25 mouse cellular contexts compared by ENCODE assay signal in the genomic region with DNA sequence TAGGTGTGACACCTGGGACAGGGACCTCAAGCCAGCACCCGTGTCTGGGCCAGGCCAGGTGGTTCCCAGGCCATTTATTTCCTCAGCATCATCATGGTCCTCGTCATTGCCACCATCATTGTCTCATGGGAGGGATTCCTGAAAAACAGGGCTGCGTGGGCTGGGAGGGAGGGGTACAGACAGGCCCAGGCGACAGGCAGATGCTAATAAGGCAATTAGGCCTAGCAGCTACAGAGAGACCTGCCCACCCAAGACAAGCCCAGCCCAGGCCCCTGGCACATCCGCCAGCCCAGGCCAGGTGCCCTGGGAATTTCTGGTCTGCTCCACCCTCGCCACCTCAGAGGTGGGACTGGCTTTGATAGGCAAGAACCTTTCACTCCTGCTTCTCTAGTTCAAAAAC. TPM values are rescaled to one million over a fixed set of nuclear protein-coding genes. Genes with fewer than 3 reads are reported as not detected.
DNase-seq lines count a peak whose midpoint lies in the region; ATAC-seq lines count a peak whose summit lies in the region.
"Had no signal": no experiment of that assay in that cellular context is flagged by ENCODE, and none has a peak within 500 bp of the region (broad histone marks: within the 10 kb centered on the region; RNA-seq: fewer than 3 reads in every experiment).

No protein-coding gene starts in this region.

- H3K9me3 ChIP-seq in hindbrain, embryonic 10.5 days, result no peaks in the 10 kb centered on the region
- no peaks in the 10 kb centered on the region for H3K9me3 ChIP-seq in hindbrain, embryonic 14.5 days (ENCODE audit: control insufficient read depth, low read length)
- H3K9me3 ChIP-seq in embryonic facial prominence, embryonic 13.5 days, result no peaks in the 10 kb centered on the region
- H3K9me3 ChIP-seq in limb, embryonic 11.5 days (ENCODE audit: control insufficient read depth, low read length), result no peaks in the 10 kb centered on the region
- no peaks in the 10 kb centered on the region for H3K9me3 ChIP-seq in stomach, embryonic 16.5 days (replicated peaks; ENCODE audit: control insufficient read depth, low read length)
- H3K9me3 ChIP-seq: heart, embryonic 13.5 days; kidney, embryonic 15.5 days; liver, embryonic 15.5 days; midbrain, embryonic 12.5 days; neural tube, embryonic 13.5 days; stomach, embryonic 15.5 days had no signal

- no peak overlapping the region for H3K4me3 ChIP-seq in hindbrain, embryonic 10.5 days
- H3K4me3 ChIP-seq in hindbrain, embryonic 14.5 days (replicated peaks; ENCODE audit: low read length), result no peak overlapping the region
- no peak overlapping the region for H3K4me3 ChIP-seq in embryonic facial prominence, embryonic 13.5 days
- no peak overlapping the region for H3K4me3 ChIP-seq in limb, embryonic 11.5 days (ENCODE audit: low read depth, low read length)
- H3K4me3 ChIP-seq in stomach, embryonic 16.5 days (replicated peaks; ENCODE audit: low read length), result no peak overlapping the region
- H3K4me3 ChIP-seq: heart, adult 2 months; heart, embryonic 13.5 days; kidney, embryonic 15.5 days; liver, embryonic 15.5 days; midbrain, embryonic 12.5 days; neural tube, embryonic 13.5 days; stomach, embryonic 15.5 days had no signal

- no peak for ATAC-seq in hindbrain, embryonic 14.5 days (ENCODE audit: low FRiP score)
- no peak for ATAC-seq in embryonic facial prominence, embryonic 13.5 days (ENCODE audit: insufficient number of reproducible peaks, insufficient read depth, low FRiP score, low TSS enrichment, low read depth)
- no peak for ATAC-seq in limb, embryonic 11.5 days (ENCODE audit: insufficient number of reproducible peaks, low FRiP score, low TSS enrichment, low read depth)
- no peak for ATAC-seq in stomach, embryonic 16.5 days (ENCODE audit: insufficient read depth, low FRiP score)
- ATAC-seq: CD4-positive, CD25-positive, alpha-beta regulatory T cell, adult 4 months had no signal

- WGBS in hindbrain, embryonic 10.5 days, result 70% methylated on average over 6 of the region's 6 CpGs
- 49% methylated on average over 6 of the region's 6 CpGs for WGBS in hindbrain, embryonic 14.5 days
- 59% methylated on average over 6 of the region's 6 CpGs for WGBS in embryonic facial prominence, embryonic 13.5 days
- WGBS in limb, embryonic 11.5 days, result 47% methylated on average over 6 of the region's 6 CpGs
- WGBS in stomach, embryonic 16.5 days, result 52% methylated on average over 6 of the region's 6 CpGs

- peak overlapping the region; percentile 46; the same call in 1 of the 2 replicates for H3K27ac ChIP-seq in hindbrain, embryonic 10.5 days
- H3K27ac ChIP-seq in hindbrain, embryonic 14.5 days, result no peak overlapping the region
- peak overlapping the region; percentile 98 for H3K27ac ChIP-seq in embryonic facial prominence, embryonic 13.5 days
- H3K27ac ChIP-seq in limb, embryonic 11.5 days (replicated peaks; ENCODE audit: low read depth, low read length), result peak overlapping the region; percentile 98
- peak overlapping the region; percentile 10; the same call in 1 of the 2 replicates for H3K27ac ChIP-seq in stomach, embryonic 16.5 days (ENCODE audit: low read length)
- H3K27ac ChIP-seq: heart, adult 2 months; heart, embryonic 13.5 days; kidney, embryonic 15.5 days; liver, embryonic 15.5 days; midbrain, embryonic 12.5 days; neural tube, embryonic 13.5 days; stomach, embryonic 15.5 days had no signal

- H3K36me3 ChIP-seq in hindbrain, embryonic 10.5 days, result no peaks in the 10 kb centered on the region
- H3K36me3 ChIP-seq in hindbrain, embryonic 14.5 days (replicated peaks; ENCODE audit: control insufficient read depth, insufficient read depth), result no peaks in the 10 kb centered on the region
- H3K36me3 ChIP-seq in embryonic facial prominence, embryonic 13.5 days, result no peaks in the 10 kb centered on the region
- no peaks in the 10 kb centered on the region for H3K36me3 ChIP-seq in limb, embryonic 11.5 days (ENCODE audit: control insufficient read depth, insufficient read depth, low read length)
- H3K36me3 ChIP-seq in stomach, embryonic 16.5 days (ENCODE audit: control insufficient read depth, insufficient read depth, low read length), result no peaks in the 10 kb centered on the region
- H3K36me3 ChIP-seq: heart, embryonic 13.5 days; kidney, embryonic 15.5 days; liver, embryonic 15.5 days; midbrain, embryonic 12.5 days; neural tube, embryonic 13.5 days; stomach, embryonic 15.5 days had no signal

- no peak overlapping the region for H3K4me2 ChIP-seq in hindbrain, embryonic 14.5 days (replicated peaks)
- no peak overlapping the region for H3K4me2 ChIP-seq in embryonic facial prominence, embryonic 13.5 days
- H3K4me2 ChIP-seq in limb, embryonic 11.5 days (ENCODE audit: low read depth, severe bottlenecking), result no peak overlapping the region
- no peak overlapping the region for H3K4me2 ChIP-seq in stomach, embryonic 16.5 days (ENCODE audit: low read depth, low read length)
- H3K4me2 ChIP-seq: heart, embryonic 13.5 days; kidney, embryonic 15.5 days; liver, embryonic 15.5 days; lung, embryonic 14.5 days; midbrain, embryonic 12.5 days; neural tube, embryonic 13.5 days; stomach, embryonic 15.5 days had no signal

- no peak overlapping the region for H3K9ac ChIP-seq in hindbrain, embryonic 14.5 days
- H3K9ac ChIP-seq in embryonic facial prominence, embryonic 13.5 days, result 0 out of 2 replicates have a peak overlapping the region, but pooled peaks have one; percentile 44
- no peak overlapping the region for H3K9ac ChIP-seq in limb, embryonic 11.5 days (ENCODE audit: low read length)
- peak overlapping the region; percentile 33; the same call in 1 of the 2 replicates for H3K9ac ChIP-seq in stomach, embryonic 16.5 days (ENCODE audit: low read length)
- H3K9ac ChIP-seq: heart, embryonic 13.5 days; kidney, embryonic 15.5 days; liver, embryonic 15.5 days; lung, embryonic 14.5 days; midbrain, embryonic 12.5 days; neural tube, embryonic 13.5 days; stomach, embryonic 15.5 days had no signal

- peaks cover 37% of the 10 kb centered on the region for H3K4me1 ChIP-seq in hindbrain, embryonic 10.5 days (replicated peaks)
- H3K4me1 ChIP-seq in hindbrain, embryonic 14.5 days (replicated peaks; ENCODE audit: control insufficient read depth, insufficient read depth, low read length), result 0 out of 2 replicates have a peak, but pooled peaks cover 4% of the 10 kb centered on the region
- H3K4me1 ChIP-seq in embryonic facial prominence, embryonic 13.5 days, result peaks cover 62% of the 10 kb centered on the region
- peaks cover 48% of the 10 kb centered on the region for H3K4me1 ChIP-seq in limb, embryonic 11.5 days (ENCODE audit: control insufficient read depth, insufficient read depth, low read length)
- peaks cover 23% of the 10 kb centered on the region for H3K4me1 ChIP-seq in stomach, embryonic 16.5 days (ENCODE audit: control insufficient read depth, insufficient read depth, low read length)
- H3K4me1 ChIP-seq: liver, embryonic 15.5 days; midbrain, embryonic 12.5 days had no signal

- no peak for DNase-seq in hindbrain, embryonic 10.5 days (ENCODE audit: low spot score)
- no peak for DNase-seq in hindbrain, embryonic 14.5 days (ENCODE audit: low spot score)
- no peak for DNase-seq in limb, embryonic 11.5 days (ENCODE audit: low spot score)
- no peak for DNase-seq in yolk sac, embryonic 10.5 days (ENCODE audit: low spot score)
- no peak for DNase-seq in gastrocnemius, postnatal 25 days
- DNase-seq: adrenal gland, postnatal 14 days; cerebellum, adult 11 months; cerebellum, adult 9-10 months; embryo, embryonic 11 days; heart, adult 2 months; heart, postnatal 14 days; kidney, adult 11 months; kidney, postnatal 25 days; lung, embryonic 14.5 days; thymus, adult 18-20 months; thymus, postnatal 25 days had no signal

- H3K27me3 ChIP-seq in hindbrain, embryonic 10.5 days (ENCODE audit: insufficient read depth, poor library complexity, severe bottlenecking), result no peaks in the 10 kb centered on the region
- H3K27me3 ChIP-seq in hindbrain, embryonic 14.5 days (ENCODE audit: control insufficient read depth, insufficient read depth, low read length), result no peaks in the 10 kb centered on the region
- H3K27me3 ChIP-seq in embryonic facial prominence, embryonic 13.5 days, result no peaks in the 10 kb centered on the region
- no peaks in the 10 kb centered on the region for H3K27me3 ChIP-seq in limb, embryonic 11.5 days (ENCODE audit: control insufficient read depth, insufficient read depth, low read length)
- H3K27me3 ChIP-seq in stomach, embryonic 16.5 days (ENCODE audit: control insufficient read depth, insufficient read depth, low read length), result no peaks in the 10 kb centered on the region
- H3K27me3 ChIP-seq: heart, embryonic 13.5 days; kidney, embryonic 15.5 days; midbrain, embryonic 12.5 days; neural tube, embryonic 13.5 days; stomach, embryonic 15.5 days had no signal

RNA-seq across cellular contexts. Expression of gene Dusp7, which starts 9.1 kb away (rescaled TPM):
- 16.1 and 16.6 TPM in 2 replicates for polyA plus RNA-seq in hindbrain, embryonic 10.5 days (2016; fragmentation: Nextera tagmentation; extraction: Ambion mirVana)
- polyA plus RNA-seq in hindbrain, embryonic 14.5 days (2014; fragmentation: Nextera tagmentation; extraction: Ambion mirVana), result 17.9 and 19.3 TPM in 2 replicates
- 40.3 and 40.6 TPM in 2 replicates for polyA plus RNA-seq in embryonic facial prominence, embryonic 13.5 days (2015; fragmentation: Nextera tagmentation; extraction: Ambion mirVana)
- 63.4 and 67.4 TPM in 2 replicates for polyA plus RNA-seq in limb, embryonic 11.5 days (2014; fragmentation: Nextera tagmentation; extraction: Ambion mirVana)
- polyA plus RNA-seq in stomach, embryonic 16.5 days (2015; fragmentation: Nextera tagmentation; extraction: Ambion mirVana), result 14.2 and 14.5 TPM in 2 replicates
- total RNA-seq in gastrocnemius, postnatal 25 days (2021), result 10 to 100 TPM; 13.8 to 31.7 TPM

Comparison
In these comparisons a context has a peak if more than half of its experiments do, and no peak if none do; other contexts are left out.
1. H3K9ac ChIP-seq: peak in embryonic facial prominence, embryonic 13.5 days (single experiment) and stomach, embryonic 16.5 days (single experiment); none in hindbrain, embryonic 14.5 days (single experiment) and limb, embryonic 11.5 days (single experiment).